Mouse (Mus musculus) megakaryocyte progenitor cell, adult 5-6 weeks (primary cell): ENCODE measurements around the gene Olfr911-ps1. TPM values are rescaled to one million over a fixed set of nuclear protein-coding genes. Genes with fewer than 3 reads are reported as not detected.

ENCODE experiments used
- ATAC-seq: replicated peaks from 2 replicates; pipeline ENCODE4 v1.8.0; 2016; ENCODE audit warnings: mild to moderate bottlenecking, moderate TSS enrichment, inconsistent platforms; ENCODE audit not compliant: poor library complexity
- total RNA-seq, 2 experiments: library from RNA; stranded (forward) in 1 of 2; stranded (reverse) in 1 of 2; fragments of 157-497, 149-512 nt in 1 of 2; fragments of 200-1000 nt in 1 of 2; gene quantifications; 2 replicates each; pipeline versions ENCODE4 v1.2.3 to v1.2.4; 2015 to 2017

Gene Olfr911-ps1
- total RNA-seq (2015), result not detected in 2 replicates
- not detected in 2 replicates for total RNA-seq (2017)

GRCm38 (mm10) chr9:38521280-38521679 is at the start of gene Olfr911-ps1:
TSS of gene Olfr911-ps1 (plus strand) at chr9:38521580.
- ATAC-seq, result no peak

- no peak for ATAC-seq
Measured at GRCm38 (mm10) chr9:38486785-38487184, 34.6 kb upstream of the Olfr911-ps1 start, which contains the start of gene Olfr906. TSS of gene Olfr906 (plus strand) at chr9:38487085.

GRCm38 (mm10) chr9:38495501-38495900 is 25.9 kb upstream of the Olfr911-ps1 start, which contains the start of gene Olfr907:
TSS of gene Olfr907 (plus strand) at chr9:38495801.
- ATAC-seq, result no peak

GRCm38 (mm10) chr9:38512353-38512752 is 9.0 kb upstream of the Olfr911-ps1 start:
- no peak for ATAC-seq

GRCm38 (mm10) chr9:38537549-38537948 is 16.2 kb downstream of the Olfr911-ps1 start, which contains the start of gene Olfr910:
TSS of gene Olfr910 (plus strand) at chr9:38537849.
- ATAC-seq, result no peak

Other genes with a start within 250 kb of the Olfr911-ps1 start
- gene Olfr896-ps1, start 230.5 kb upstream of the Olfr911-ps1 start, total RNA-seq (2015), result not detected in 2 replicates
- gene Olfr896-ps1, start 230.5 kb upstream of the Olfr911-ps1 start, total RNA-seq (2017), result not detected in 2 replicates
- not detected in 2 replicates for gene Olfr25, start 192.5 kb upstream of the Olfr911-ps1 start, total RNA-seq (2015)
- gene Olfr25, start 192.5 kb upstream of the Olfr911-ps1 start, total RNA-seq (2017), result not detected in 2 replicates
- not detected in 2 replicates for gene Olfr898, start 173.2 kb upstream of the Olfr911-ps1 start, total RNA-seq (2015)
- gene Olfr898, start 173.2 kb upstream of the Olfr911-ps1 start, total RNA-seq (2017), result not detected in 2 replicates
- gene Olfr250, start 154.7 kb upstream of the Olfr911-ps1 start, total RNA-seq (2015), result not detected in 2 replicates
- gene Olfr250, start 154.7 kb upstream of the Olfr911-ps1 start, total RNA-seq (2017), result not detected in 2 replicates
- not detected in 2 replicates for gene Olfr251, start 144.5 kb upstream of the Olfr911-ps1 start, total RNA-seq (2015)
- not detected in 2 replicates for gene Olfr251, start 144.5 kb upstream of the Olfr911-ps1 start, total RNA-seq (2017)
- not detected in 2 replicates for gene Olfr147, start 119.9 kb upstream of the Olfr911-ps1 start, total RNA-seq (2015)
- gene Olfr147, start 119.9 kb upstream of the Olfr911-ps1 start, total RNA-seq (2017), result not detected in 2 replicates
- gene Olfr901, start 92.1 kb upstream of the Olfr911-ps1 start, total RNA-seq (2015), result not detected in 2 replicates
- gene Olfr901, start 92.1 kb upstream of the Olfr911-ps1 start, total RNA-seq (2017), result not detected in 2 replicates
- gene Olfr902, start 73.9 kb upstream of the Olfr911-ps1 start, total RNA-seq (2015), result not detected in 2 replicates
- gene Olfr902, start 73.9 kb upstream of the Olfr911-ps1 start, total RNA-seq (2017), result not detected in 2 replicates
- gene Olfr904, start 58.4 kb upstream of the Olfr911-ps1 start, total RNA-seq (2015), result not detected in 2 replicates
- gene Olfr904, start 58.4 kb upstream of the Olfr911-ps1 start, total RNA-seq (2017), result not detected in 2 replicates
- not detected in 2 replicates for gene Olfr905, start 50.5 kb upstream of the Olfr911-ps1 start, total RNA-seq (2015)
- not detected in 2 replicates for gene Olfr905, start 50.5 kb upstream of the Olfr911-ps1 start, total RNA-seq (2017)
- not detected in 2 replicates for gene Olfr906, start 34.5 kb upstream of the Olfr911-ps1 start, total RNA-seq (2015)
- gene Olfr906, start 34.5 kb upstream of the Olfr911-ps1 start, total RNA-seq (2017), result not detected in 2 replicates
- gene Olfr907, start 25.8 kb upstream of the Olfr911-ps1 start, total RNA-seq (2015), result not detected in 2 replicates
- not detected in 2 replicates for gene Olfr907, start 25.8 kb upstream of the Olfr911-ps1 start, total RNA-seq (2017)
- not detected in 2 replicates for gene Olfr910, start 16.3 kb downstream of the Olfr911-ps1 start, total RNA-seq (2015)
- gene Olfr910, start 16.3 kb downstream of the Olfr911-ps1 start, total RNA-seq (2017), result not detected in 2 replicates
- not detected in 2 replicates for gene Olfr912, start 58.6 kb downstream of the Olfr911-ps1 start, total RNA-seq (2015)
- not detected in 2 replicates for gene Olfr912, start 58.6 kb downstream of the Olfr911-ps1 start, total RNA-seq (2017)
- not detected in 2 replicates for gene Olfr913, start 71.2 kb downstream of the Olfr911-ps1 start, total RNA-seq (2015)
- not detected in 2 replicates for gene Olfr913, start 71.2 kb downstream of the Olfr911-ps1 start, total RNA-seq (2017)
- gene Olfr914, start 83.5 kb downstream of the Olfr911-ps1 start, total RNA-seq (2015), result not detected in 2 replicates
- not detected in 2 replicates for gene Olfr914, start 83.5 kb downstream of the Olfr911-ps1 start, total RNA-seq (2017)
- not detected in 2 replicates for gene Olfr916, start 138.3 kb downstream of the Olfr911-ps1 start, total RNA-seq (2015)
- gene Olfr916, start 138.3 kb downstream of the Olfr911-ps1 start, total RNA-seq (2017), result not detected in 2 replicates
- not detected in 2 replicates for gene Olfr917, start 144.3 kb downstream of the Olfr911-ps1 start, total RNA-seq (2015)
- not detected in 2 replicates for gene Olfr917, start 144.3 kb downstream of the Olfr911-ps1 start, total RNA-seq (2017)
- not detected in 2 replicates for gene Olfr918, start 153.0 kb downstream of the Olfr911-ps1 start, total RNA-seq (2015)
- gene Olfr918, start 153.0 kb downstream of the Olfr911-ps1 start, total RNA-seq (2017), result not detected in 2 replicates
- not detected in 2 replicates for gene Olfr919, start 182.1 kb downstream of the Olfr911-ps1 start, total RNA-seq (2015)
- not detected in 2 replicates for gene Olfr919, start 182.1 kb downstream of the Olfr911-ps1 start, total RNA-seq (2017)
- 24.6 and 29.1 TPM in 2 replicates for gene Vwa5a, start 196.7 kb downstream of the Olfr911-ps1 start, total RNA-seq (2015)
- gene Vwa5a, start 196.7 kb downstream of the Olfr911-ps1 start, total RNA-seq (2017), result 32.7 and 34.7 TPM in 2 replicates
- gene Olfr920, start 230.7 kb downstream of the Olfr911-ps1 start, total RNA-seq (2015), result 0.10 and 0.49 TPM in 2 replicates
- gene Olfr920, start 230.7 kb downstream of the Olfr911-ps1 start, total RNA-seq (2017), result 0.20 TPM in 1 of 2 replicates, not detected in the other